Mouse (Mus musculus) B cell, adult 2 months (primary cell): Measurements from ENCODE around the gene Rai14.

Experiments used
- DNase-seq, 2 experiments: peaks; one replicate each; pipeline ENCODE4 v3.0.0; 2022

Gene Rai14

DNA sequence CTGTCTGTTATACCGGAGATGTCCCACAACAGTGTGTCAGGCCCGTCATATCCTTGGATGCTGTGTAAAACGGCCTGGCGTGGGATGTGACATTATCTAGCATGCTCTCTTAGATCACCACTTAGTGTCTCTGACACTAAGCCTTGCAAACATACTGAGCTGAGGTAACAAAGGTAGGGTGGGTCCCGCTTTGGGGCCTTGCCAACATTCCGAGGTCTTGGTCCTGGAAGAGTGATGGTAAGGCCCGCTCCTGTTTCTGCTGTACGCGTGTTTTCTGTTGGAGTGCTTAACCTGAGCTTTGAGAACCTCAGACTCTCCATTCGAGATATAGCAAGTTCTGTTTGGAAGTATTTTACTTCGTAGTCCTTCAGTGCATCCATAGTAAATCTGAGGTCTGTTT is 5.8 kb upstream of the Rai14 start:
- no peak for DNase-seq

DNA sequence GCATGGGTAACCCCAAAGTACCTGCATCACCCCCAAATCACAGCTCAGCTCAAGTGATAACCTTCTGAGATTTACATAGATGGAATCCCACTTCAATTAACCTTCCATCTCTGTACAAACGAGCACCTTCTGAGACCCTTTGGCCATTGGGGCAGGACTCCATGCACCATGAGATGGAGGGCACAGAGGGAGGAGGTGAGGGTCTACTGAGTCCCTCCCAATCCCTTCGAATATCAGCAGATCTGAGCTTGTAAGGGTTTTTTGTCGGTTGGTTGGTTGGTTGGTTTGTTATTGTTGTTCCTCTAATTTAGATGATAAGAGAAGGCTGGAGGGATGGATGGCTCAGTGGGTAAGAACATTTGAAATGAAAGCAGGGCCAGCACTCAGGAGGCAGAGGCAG is 5.1 kb upstream of the Rai14 start:
- DNase-seq = no peak

DNA sequence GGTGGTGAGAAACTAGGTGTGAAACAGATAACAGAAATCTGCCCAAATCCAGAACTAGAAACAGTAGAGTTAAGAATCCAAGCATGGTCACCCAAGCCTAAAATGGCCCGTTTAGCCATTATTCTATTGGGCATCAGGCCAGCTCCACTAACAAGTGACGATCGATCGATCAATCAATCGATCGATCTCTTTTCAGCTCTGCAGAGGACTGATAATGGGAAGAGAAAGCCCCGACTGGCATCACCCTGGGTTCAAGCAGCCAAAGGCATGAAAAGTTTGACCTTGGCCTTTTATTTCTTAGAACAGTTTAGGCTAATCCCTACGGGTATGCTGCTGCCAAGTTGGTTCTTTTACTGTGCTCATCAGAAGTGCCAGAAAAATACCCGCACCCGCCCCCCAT is 4.3 kb upstream of the Rai14 start:
- DNase-seq = no peak

DNA sequence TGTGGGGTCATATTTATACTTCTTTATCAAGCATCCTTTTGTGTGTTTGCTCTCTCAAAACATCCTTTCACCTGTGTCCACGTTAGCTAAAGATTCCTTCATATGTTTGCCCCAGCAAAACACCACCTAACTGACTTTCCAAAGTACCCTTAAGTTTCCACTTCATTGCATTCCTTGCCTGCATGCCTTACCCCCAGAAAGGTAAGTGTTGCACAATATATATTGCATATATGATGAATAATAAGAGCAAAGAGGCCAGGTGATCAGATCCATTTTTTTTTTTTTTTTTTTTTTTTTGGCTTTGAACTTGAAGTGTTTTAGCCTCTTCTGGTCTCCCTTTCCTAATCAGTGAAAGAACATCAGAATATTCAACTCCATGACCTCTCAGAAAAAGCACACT is 2.9 kb upstream of the Rai14 start:
- DNase-seq = no peak

DNA sequence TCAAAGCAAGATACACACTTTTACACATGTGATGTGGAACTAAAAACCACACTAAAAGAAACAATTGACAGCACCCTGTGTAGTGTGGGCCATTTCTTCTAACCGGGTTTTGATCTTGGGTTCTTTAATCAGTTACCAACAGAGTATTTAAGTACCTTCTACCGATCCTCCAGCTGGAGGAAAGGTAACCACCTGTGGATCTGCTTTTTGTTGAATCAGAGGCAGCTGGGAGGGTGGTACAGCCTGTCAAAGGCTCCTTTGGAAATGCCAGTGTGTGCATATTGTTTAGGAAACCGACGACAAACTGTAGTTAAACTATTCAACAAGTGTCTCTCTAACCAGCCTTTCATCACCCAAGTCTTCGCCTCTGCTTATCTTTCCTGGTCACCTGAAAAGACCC is 1.5 kb upstream of the Rai14 start:
- DNase-seq = no peak

DNA sequence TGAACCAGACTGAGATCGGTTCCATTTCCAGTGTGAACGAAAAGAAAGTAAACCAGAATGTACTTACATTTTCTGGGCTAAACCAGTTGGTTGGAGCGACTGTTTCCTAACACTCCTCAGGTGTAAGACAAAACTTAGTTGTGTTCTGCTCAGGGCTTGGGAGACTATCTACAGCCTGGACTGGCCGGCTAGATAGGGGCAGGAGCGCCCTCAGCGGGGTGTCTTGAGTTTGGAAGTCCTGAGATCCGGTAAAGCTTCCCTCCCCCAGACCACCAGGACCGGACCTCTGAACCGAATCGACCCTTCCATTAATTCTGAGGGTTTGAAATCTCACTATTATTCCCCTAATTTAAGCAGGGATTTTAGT is 698 bp upstream of the Rai14 start:
- no peak for DNase-seq

DNA sequence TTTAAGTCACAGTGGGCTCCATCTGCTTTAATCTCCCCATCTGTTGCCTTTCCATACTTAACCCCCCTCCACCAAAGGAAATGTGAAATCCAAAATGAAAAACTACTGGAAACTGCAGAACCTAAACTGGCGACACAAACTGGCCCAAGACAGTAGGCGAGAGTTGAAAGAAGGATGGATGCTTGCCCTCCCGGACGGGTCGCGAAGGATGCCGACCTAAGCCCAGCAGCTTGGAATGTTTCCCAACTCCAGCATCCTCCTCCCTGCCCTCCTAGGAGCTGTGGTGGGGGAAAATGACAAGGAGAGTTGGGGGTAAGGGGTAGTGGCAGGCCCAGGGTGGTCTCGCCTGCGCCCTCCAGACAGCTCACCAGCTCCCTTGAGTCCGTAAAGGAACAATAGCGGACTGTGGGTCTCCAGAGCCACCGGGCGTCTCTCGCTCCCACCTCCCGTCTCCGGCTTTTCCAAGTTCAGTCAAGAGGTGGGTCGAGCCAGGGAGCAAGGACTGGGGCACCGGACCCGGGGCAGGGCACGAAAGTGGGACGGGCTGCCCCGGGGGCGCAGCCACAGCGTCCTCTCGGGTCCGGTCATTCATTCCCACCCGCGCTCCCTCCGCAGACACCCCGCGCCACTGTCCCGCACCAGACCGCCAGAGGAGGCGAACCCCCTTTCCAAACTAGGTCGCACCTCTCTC is 653 bp downstream of the Rai14 start:
- DNase-seq = peak in 1 of 2 experiments; percentile 5

DNA sequence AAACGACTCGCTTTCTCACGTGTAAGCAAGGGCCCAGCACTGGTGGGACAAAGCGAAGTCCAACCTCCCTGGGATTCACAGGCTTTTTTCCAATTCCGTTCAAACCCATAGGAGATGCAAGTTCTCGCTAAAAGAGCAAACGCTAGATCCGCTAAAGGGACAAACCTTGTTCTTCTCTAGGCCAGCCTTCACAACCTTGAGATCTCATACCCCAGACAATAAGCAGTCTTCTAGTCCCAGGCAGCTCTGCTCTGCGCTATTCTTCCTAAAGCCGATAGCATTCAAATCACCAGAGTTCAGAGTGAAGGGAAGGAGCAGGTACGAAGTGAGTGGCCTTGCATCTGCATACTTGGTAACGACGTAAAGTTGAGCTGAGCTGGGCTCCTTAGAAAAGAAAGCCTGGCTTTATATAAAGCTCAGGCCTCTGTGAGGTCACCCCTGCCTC is 1.2 kb downstream of the Rai14 start:
- no peak for DNase-seq

- no peak for DNase-seq
Measured at GRCm38 (mm10) chr15:10712288-10712687, 2.1 kb downstream of the Rai14 start.

DNA sequence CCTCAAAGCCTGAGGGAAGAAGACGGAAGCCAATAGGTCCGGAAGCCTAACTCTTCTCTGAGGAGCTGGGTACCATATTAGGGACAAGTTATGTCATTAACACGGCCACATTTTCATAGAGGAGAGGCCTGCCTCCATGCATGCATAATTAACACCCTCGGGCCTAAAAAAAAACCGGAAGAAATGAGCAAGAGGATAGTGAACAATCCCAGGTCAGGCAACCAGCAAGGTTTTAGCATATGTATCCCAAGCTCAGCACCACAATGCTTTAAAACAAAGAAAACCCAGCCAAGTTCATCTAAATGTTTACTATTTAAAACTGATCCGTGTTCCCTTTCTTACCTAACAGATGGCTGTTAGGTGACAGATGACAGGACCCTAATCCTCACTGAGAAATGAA is 3.2 kb downstream of the Rai14 start:
- DNase-seq = no peak

DNA sequence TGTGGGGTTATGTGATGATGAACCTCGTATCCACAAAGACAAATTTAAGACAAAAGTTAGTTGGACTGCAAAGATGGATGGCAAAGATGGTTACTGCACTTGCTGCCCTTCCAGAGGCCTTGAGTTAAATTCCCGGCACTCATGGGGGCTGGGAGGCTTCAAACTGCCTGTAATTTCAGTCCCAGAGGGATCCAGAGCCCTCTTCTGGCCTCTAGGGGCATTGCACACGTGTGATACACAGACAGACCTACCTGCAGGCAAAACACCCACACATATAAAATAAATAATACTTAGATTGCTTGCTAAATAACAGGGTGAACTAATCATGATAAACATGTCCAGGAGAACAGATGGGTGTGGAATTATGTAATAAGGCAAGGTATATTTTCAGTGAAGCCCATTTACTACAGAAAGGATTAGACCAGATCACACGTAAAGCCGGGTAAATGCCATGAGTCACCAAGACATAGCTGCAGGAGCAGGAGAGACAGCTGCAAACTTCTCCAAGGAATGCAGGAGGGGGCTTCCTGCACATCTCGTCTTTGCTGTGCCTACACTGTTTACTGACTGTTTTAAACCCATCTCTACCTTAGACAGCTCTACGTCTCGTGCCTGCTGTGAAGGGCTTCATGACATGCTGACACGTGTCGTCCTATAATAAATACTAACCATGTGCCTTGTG is 5.7 kb downstream of the Rai14 start:
- DNase-seq = peak in 1 of 2 experiments; percentile 4

GRCm38 (mm10) chr15:10707109-10707508 is 7.3 kb downstream of the Rai14 start:
- no peak for DNase-seq

DNA sequence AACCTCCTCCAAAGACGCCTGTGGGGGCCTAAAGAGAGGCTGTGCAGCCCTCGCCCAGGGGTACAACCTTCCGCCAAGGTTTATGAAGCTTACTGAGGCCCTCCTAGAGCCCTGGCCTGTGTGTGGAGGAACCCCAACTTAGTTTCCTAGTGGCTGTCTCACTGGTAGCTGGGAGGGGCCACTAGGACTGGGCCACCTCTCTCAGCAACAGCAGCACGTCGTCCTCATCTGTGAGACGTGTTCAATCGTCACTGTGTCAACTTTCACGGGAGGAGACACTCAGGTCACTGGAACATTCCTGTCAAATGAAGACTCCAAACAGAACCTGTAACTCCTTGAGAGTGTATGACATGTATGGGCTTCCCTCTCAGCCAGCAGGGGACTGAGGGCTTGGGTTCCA is 8.0 kb downstream of the Rai14 start:
- DNase-seq = no peak

DNA sequence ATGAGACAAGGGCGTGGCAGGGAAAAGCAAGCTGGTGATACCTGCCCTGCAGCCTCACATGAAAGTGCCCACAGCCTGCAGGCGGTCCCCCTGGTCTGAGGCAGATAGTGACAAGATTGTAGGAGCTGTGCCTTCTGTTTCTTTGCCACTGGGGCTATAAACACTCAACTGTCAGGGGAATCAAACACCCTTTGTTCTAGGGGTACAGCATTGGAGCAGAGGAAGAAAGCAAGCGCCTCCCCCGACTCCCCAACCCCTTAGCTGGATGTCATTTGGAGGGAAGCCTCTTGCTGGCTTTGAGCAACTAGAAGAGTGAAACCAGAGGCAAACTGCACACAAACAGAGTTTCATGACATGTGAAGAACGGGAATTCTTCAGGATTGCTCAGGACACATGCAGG is 8.7 kb downstream of the Rai14 start:
- no peak for DNase-seq

DNA sequence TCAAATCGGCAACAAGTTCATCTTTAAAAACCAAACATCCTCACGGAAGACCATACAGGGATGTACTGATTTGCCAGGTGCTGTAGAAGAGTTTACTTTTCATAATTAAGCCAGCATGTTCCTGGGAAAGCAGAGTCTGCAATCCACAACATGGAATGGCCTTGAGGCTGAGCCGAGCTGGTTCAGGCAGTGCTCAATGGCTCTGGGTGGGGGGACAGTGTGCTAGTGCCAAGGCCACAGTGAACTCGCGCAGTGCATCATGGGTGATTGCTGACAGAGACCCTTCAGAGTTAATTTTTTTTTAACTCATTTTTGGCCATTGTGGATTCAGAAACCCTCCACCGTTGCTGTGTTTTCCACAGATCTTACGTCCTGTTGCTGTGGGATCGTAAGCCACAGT is 10.1 kb downstream of the Rai14 start:
- no peak for DNase-seq

DNA sequence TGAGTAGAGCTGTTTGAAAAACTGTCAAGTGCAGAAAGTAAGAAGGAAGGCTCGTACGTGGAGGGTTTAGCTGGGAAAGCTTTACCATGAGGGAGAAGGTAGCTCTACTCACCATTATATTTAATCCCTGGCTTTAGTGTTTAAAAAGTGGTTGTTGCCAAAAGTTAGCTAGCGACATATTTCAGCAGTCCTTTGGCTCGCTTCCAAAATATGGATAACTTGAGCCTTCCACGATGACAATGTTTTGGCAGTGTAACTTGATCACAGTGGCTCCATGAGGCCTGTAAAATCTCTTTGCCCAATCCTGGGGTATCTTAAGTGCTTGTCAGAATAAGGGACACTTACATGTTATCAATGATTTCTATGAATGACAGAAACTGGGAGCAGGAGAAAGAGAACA is 12.9 kb downstream of the Rai14 start:
- DNase-seq = no peak

- no peak for DNase-seq
Measured at GRCm38 (mm10) chr15:10700891-10701466, 13.4 kb downstream of the Rai14 start.

DNA sequence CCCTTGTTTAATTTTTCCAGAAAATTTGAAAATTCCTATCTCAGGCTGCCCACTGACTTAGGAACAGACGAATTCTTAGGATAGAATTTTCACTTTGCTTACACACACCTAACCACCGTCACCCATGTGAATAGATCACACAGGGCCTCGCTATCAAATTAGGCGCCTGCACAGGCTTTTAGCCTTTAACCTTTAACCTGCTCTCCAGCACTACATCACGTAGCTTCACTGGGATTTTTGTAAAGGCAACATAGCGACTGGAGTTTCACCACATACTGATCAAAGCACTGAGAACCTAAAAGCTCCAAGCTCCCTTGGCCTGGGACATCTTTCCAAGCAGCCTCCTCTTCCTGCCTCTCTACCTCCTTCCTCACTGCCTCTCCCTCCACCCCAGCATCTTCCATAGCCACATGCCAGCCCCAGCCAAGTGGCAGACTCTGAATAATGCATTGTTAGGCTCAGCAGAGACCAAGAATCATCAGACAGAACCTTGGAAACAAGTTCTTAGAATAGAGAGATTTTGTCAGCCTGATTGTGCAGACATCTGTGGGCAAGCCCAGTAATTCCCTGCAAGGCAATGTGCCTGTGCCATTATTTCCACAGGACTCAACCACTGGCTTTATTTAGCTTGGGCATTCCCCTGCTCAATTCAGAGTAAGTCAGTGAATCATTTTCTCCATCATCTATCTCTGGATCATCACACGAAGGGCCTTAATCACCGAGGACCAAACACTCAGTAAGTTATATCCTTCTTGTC is 17.8 kb downstream of the Rai14 start:
- DNase-seq = no peak

GRCm38 (mm10) chr15:10692627-10693026 is 21.8 kb downstream of the Rai14 start:
- no peak for DNase-seq

DNA sequence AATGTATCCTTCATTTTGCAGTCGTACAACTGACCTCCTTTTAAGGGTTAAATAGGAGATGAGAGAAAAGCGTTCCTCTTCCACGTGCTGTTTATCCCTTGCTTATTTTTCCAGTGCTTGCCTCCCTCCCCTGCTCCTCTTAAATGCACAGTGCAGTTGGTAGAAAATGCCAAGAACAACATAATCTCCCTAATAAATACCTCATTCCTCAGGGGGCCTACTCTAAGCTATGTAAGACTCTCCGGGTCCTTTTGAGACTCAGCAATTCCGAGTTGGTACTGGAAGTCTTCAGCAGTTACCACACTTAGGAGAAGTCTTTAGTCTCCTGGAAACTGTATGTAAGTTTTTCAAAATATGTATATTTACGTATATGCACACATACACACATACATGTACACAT is 22.9 kb downstream of the Rai14 start:
- DNase-seq = no peak

GRCm38 (mm10) chr15:10690973-10691372 is 23.5 kb downstream of the Rai14 start:
- no peak for DNase-seq

DNA sequence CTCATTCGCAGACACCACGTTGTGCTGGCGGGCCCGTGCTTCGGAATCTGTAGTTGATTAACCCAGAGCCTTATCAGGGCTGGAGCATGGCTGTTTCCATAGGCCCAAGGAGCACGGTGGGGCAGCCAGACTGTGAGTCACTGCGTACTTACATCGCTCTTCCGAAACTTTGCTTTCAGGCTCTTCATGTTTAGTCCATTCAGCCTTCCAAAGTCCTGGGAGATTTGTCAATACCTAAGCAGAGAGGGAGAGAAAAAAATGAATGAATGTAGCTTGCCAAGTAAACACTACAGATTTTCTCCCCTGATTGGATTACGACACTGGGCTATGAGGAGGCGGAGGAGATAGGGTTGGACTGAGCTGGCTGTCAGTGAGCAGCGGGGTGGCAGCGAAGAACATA is 24.2 kb downstream of the Rai14 start:
- no peak for DNase-seq

DNA sequence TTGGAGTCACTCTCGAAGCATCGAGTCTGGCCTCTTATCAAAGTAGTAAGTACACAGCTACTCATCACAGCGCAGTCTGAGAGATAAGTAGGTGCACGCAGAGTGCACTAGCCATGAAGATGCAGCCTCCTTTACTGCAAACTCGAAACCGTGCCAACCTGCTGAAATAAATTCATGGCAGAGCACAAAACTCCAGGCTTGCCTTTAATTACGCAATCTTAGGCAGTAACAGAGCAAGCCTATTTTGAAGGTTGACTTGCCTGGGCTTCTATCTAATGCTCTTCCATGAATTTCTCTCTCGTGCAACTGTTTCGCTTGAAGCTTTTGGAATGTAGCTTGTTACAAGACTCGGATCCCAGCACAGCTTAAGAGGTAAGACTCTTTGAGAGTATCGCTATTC is 25.1 kb downstream of the Rai14 start:
- DNase-seq = no peak

DNA sequence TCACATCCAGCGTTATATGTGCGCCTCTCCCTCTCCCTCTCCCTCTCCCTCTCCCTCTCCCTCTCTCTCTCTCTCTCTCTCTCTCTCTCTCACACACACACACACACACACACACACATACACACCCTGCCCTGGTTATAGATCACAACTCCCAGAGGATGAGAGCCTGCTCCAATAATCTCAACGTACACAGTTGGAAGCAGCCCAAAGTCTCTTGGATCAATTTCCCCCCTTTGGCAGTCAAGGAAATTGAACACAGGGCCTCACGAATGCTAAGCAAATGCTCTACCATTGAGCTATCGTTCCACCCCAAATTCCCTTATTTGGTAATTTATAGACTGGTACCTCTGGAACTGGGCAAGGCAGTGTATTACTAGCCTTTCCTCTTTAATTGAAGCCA is 25.7 kb downstream of the Rai14 start:
- DNase-seq = no peak
